Mouse (Mus musculus) CD4-positive, CD25-positive, alpha-beta regulatory T cell, adult 4 months (primary cell): ENCODE results near the gene Kpnb1. TPM values are rescaled to one million over a fixed set of nuclear protein-coding genes. Genes with fewer than 3 reads are reported as not detected.

Experiments
- polyA plus RNA-seq, 2 experiments: library from polyadenylated mRNA; unstranded; fragments of 100-300 nt; shearing (Covaris generic); gene quantifications; one replicate each; pipeline ENCODE4 v1.2.1; 2017

The Kpnb1 gene
- polyA plus RNA-seq, 2 experiments from 2014 or later, result 23.5 to 33.4 TPM

Other genes starting within 250 kb of the Kpnb1 start
- 10 to 100 TPM; 28.5 to 48.5 TPM for gene Pnpo, start 243.9 kb downstream of the Kpnb1 start, polyA plus RNA-seq
- 10 to 100 TPM; 19.5 to 22.9 TPM for gene Sp2, start 204.9 kb downstream of the Kpnb1 start, polyA plus RNA-seq
- gene Sp6, start 174.5 kb downstream of the Kpnb1 start, polyA plus RNA-seq, result 1 to 10 TPM; 1.7 to 3.0 TPM
- gene Scrn2, start 157.9 kb downstream of the Kpnb1 start, polyA plus RNA-seq, result 10 to 100 TPM in 1 of 2 experiments, 1 to 10 TPM in 1; 7.3 to 14.8 TPM
- not detected for gene Lrrc46, start 146.5 kb downstream of the Kpnb1 start, polyA plus RNA-seq
- 10 to 100 TPM; 60.9 to 82.9 TPM for gene Mrpl10, start 146.3 kb downstream of the Kpnb1 start, polyA plus RNA-seq
- gene Osbpl7, start 137.3 kb downstream of the Kpnb1 start, polyA plus RNA-seq, result 10 to 100 TPM; 24.9 to 46.4 TPM
- 1 to 10 TPM; 2.2 TPM for gene Tbx21, start 72.5 kb downstream of the Kpnb1 start, polyA plus RNA-seq
- under 1 TPM in 1 of 2 experiments, not detected in 1; 0.09 TPM for gene Tbkbp1, start 36.4 kb downstream of the Kpnb1 start, polyA plus RNA-seq
- gene Npepps, start 92.8 kb upstream of the Kpnb1 start, polyA plus RNA-seq, result 10 to 100 TPM; 34.4 to 41.1 TPM
- 10 to 100 TPM; 38.8 to 42.3 TPM for gene Mrpl45, start 127.8 kb upstream of the Kpnb1 start, polyA plus RNA-seq
- gene Gpr179, start 164.2 kb upstream of the Kpnb1 start, polyA plus RNA-seq, result under 1 TPM; 0.16 to 0.30 TPM
- 1 to 10 TPM; 7.6 to 8.4 TPM for gene Socs7, start 174.7 kb upstream of the Kpnb1 start, polyA plus RNA-seq
- gene Arhgap23, start 227.7 kb upstream of the Kpnb1 start, polyA plus RNA-seq, result not detected